Mouse (Mus musculus): ENCODE results near the gene Dio3.

Gene Dio3

GRCm38 (mm10) chr12:110278853-110279252, at the start of gene Dio3:
Gene Dio3 (plus strand): TSS chr12:110279068.
- no peak for DNase-seq (ENCODE audit: low read depth, low spot score)
- no peaks in the 10 kb centered on the region for H3K36me3 ChIP-seq (ENCODE audit: control insufficient read depth, insufficient read depth, low read length, poor library complexity, severe bottlenecking)
- H3K27me3 ChIP-seq (ENCODE audit: control insufficient read depth, insufficient read depth, low read length, poor library complexity, severe bottlenecking): no peaks in the 10 kb centered on the region

GRCm38 (mm10) chr12:110230296-110230695, 48.6 kb upstream of the Dio3 start:
- DNase-seq (ENCODE audit: low read depth, low spot score): no peak
- no peaks in the 10 kb centered on the region for H3K36me3 ChIP-seq (ENCODE audit: control insufficient read depth, insufficient read depth, low read length, poor library complexity, severe bottlenecking)
- no peaks in the 10 kb centered on the region for H3K27me3 ChIP-seq (ENCODE audit: control insufficient read depth, insufficient read depth, low read length, poor library complexity, severe bottlenecking)

- Histone ChIP-seq H3K27me3 (ENCODE audit: control insufficient read depth, insufficient read depth, low read length, poor library complexity, severe bottlenecking) (no peaks in the 10 kb centered on the region), H3K36me3 (ENCODE audit: control insufficient read depth, insufficient read depth, low read length, poor library complexity, severe bottlenecking) (no peaks in the 10 kb centered on the region)
- no peak for DNase-seq (ENCODE audit: low read depth, low spot score)
These were observed 48.1 kb upstream of the Dio3 start for GRCm38 (mm10) chr12:110230767-110231166.

- no peaks in the 10 kb centered on the region for H3K36me3 ChIP-seq (ENCODE audit: control insufficient read depth, insufficient read depth, low read length, poor library complexity, severe bottlenecking)
- no peak for DNase-seq (ENCODE audit: low read depth, low spot score)
These were observed 46.9 kb upstream of the Dio3 start for GRCm38 (mm10) chr12:110231709-110232600.

GRCm38 (mm10) chr12:110235908-110236307, 43.0 kb upstream of the Dio3 start:
- H3K27me3 ChIP-seq (ENCODE audit: control insufficient read depth, insufficient read depth, low read length, poor library complexity, severe bottlenecking): no peaks in the 10 kb centered on the region
- no peaks in the 10 kb centered on the region for H3K36me3 ChIP-seq (ENCODE audit: control insufficient read depth, insufficient read depth, low read length, poor library complexity, severe bottlenecking)
- no peak for DNase-seq (ENCODE audit: low read depth, low spot score)

More at GRCm38 (mm10) chr12:110231709-110232600, 46.9 kb upstream of the Dio3 start:
- no peaks in the 10 kb centered on the region for H3K27me3 ChIP-seq (ENCODE audit: control insufficient read depth, insufficient read depth, low read length, poor library complexity, severe bottlenecking)

- Histone ChIP-seq H3K27me3 (ENCODE audit: control insufficient read depth, insufficient read depth, low read length, poor library complexity, severe bottlenecking) (no peaks in the 10 kb centered on the region), H3K36me3 (ENCODE audit: control insufficient read depth, insufficient read depth, low read length, poor library complexity, severe bottlenecking) (no peaks in the 10 kb centered on the region)
- DNase-seq (ENCODE audit: low read depth, low spot score): no peak
These were observed 41.8 kb upstream of the Dio3 start for GRCm38 (mm10) chr12:110237046-110237445.

GRCm38 (mm10) chr12:110239358-110239757, 39.5 kb upstream of the Dio3 start:
- Histone ChIP-seq H3K36me3 (ENCODE audit: control insufficient read depth, insufficient read depth, low read length, poor library complexity, severe bottlenecking) (no peaks in the 10 kb centered on the region), H3K27me3 (ENCODE audit: control insufficient read depth, insufficient read depth, low read length, poor library complexity, severe bottlenecking) (no peaks in the 10 kb centered on the region)
- no peak for DNase-seq (ENCODE audit: low read depth, low spot score)

GRCm38 (mm10) chr12:110244581-110244980, 34.3 kb upstream of the Dio3 start:
- DNase-seq (ENCODE audit: low read depth, low spot score): no peak
- H3K36me3 ChIP-seq (ENCODE audit: control insufficient read depth, insufficient read depth, low read length, poor library complexity, severe bottlenecking): no peaks in the 10 kb centered on the region

GRCm38 (mm10) chr12:110245461-110245860, 33.4 kb upstream of the Dio3 start:
- DNase-seq (ENCODE audit: low read depth, low spot score): no peak
- Histone ChIP-seq H3K27me3 (ENCODE audit: control insufficient read depth, insufficient read depth, low read length, poor library complexity, severe bottlenecking) (no peaks in the 10 kb centered on the region), H3K36me3 (ENCODE audit: control insufficient read depth, insufficient read depth, low read length, poor library complexity, severe bottlenecking) (no peaks in the 10 kb centered on the region)

More at GRCm38 (mm10) chr12:110244581-110244980, 34.3 kb upstream of the Dio3 start:
- no peaks in the 10 kb centered on the region for H3K27me3 ChIP-seq (ENCODE audit: control insufficient read depth, insufficient read depth, low read length, poor library complexity, severe bottlenecking)

- DNase-seq (ENCODE audit: low read depth, low spot score): no peak
- H3K36me3 ChIP-seq (ENCODE audit: control insufficient read depth, insufficient read depth, low read length, poor library complexity, severe bottlenecking): no peaks in the 10 kb centered on the region
- H3K27me3 ChIP-seq (ENCODE audit: control insufficient read depth, insufficient read depth, low read length, poor library complexity, severe bottlenecking): no peaks in the 10 kb centered on the region
These were observed 26.7 kb upstream of the Dio3 start for GRCm38 (mm10) chr12:110252163-110252575.

- no peaks in the 10 kb centered on the region for H3K27me3 ChIP-seq (ENCODE audit: control insufficient read depth, insufficient read depth, low read length, poor library complexity, severe bottlenecking)
- no peaks in the 10 kb centered on the region for H3K36me3 ChIP-seq (ENCODE audit: control insufficient read depth, insufficient read depth, low read length, poor library complexity, severe bottlenecking)
- DNase-seq (ENCODE audit: low read depth, low spot score): no peak
These were observed 23.1 kb upstream of the Dio3 start for GRCm38 (mm10) chr12:110255731-110256130.

- Histone ChIP-seq H3K36me3 (ENCODE audit: control insufficient read depth, insufficient read depth, low read length, poor library complexity, severe bottlenecking) (no peaks in the 10 kb centered on the region), H3K27me3 (ENCODE audit: control insufficient read depth, insufficient read depth, low read length, poor library complexity, severe bottlenecking) (no peaks in the 10 kb centered on the region)
- DNase-seq (ENCODE audit: low read depth, low spot score): no peak
These were observed 22.2 kb upstream of the Dio3 start for GRCm38 (mm10) chr12:110256478-110257220.

GRCm38 (mm10) chr12:110268226-110268625, 10.6 kb upstream of the Dio3 start:
- no peaks in the 10 kb centered on the region for H3K36me3 ChIP-seq (ENCODE audit: control insufficient read depth, insufficient read depth, low read length, poor library complexity, severe bottlenecking)
- H3K27me3 ChIP-seq (ENCODE audit: control insufficient read depth, insufficient read depth, low read length, poor library complexity, severe bottlenecking): no peaks in the 10 kb centered on the region
- no peak for DNase-seq (ENCODE audit: low read depth, low spot score)

GRCm38 (mm10) chr12:110269686-110270085, 9.2 kb upstream of the Dio3 start:
- no peaks in the 10 kb centered on the region for H3K27me3 ChIP-seq (ENCODE audit: control insufficient read depth, insufficient read depth, low read length, poor library complexity, severe bottlenecking)
- no peaks in the 10 kb centered on the region for H3K36me3 ChIP-seq (ENCODE audit: control insufficient read depth, insufficient read depth, low read length, poor library complexity, severe bottlenecking)
- no peak for DNase-seq (ENCODE audit: low read depth, low spot score)

GRCm38 (mm10) chr12:110276034-110276433, 2.8 kb upstream of the Dio3 start:
- H3K36me3 ChIP-seq (ENCODE audit: control insufficient read depth, insufficient read depth, low read length, poor library complexity, severe bottlenecking): no peaks in the 10 kb centered on the region
- no peaks in the 10 kb centered on the region for H3K27me3 ChIP-seq (ENCODE audit: control insufficient read depth, insufficient read depth, low read length, poor library complexity, severe bottlenecking)
- DNase-seq (ENCODE audit: low read depth, low spot score): no peak

Data from splenic B cell, adult 2 months (primary cell).